Mouse (Mus musculus) lung, embryonic 15.5 days (tissue): ENCODE results near the gene Trove2. TPM values are rescaled to one million over a fixed set of nuclear protein-coding genes. Genes with fewer than 3 reads are reported as not detected.
"Not testable (repeated sequence)": the region's sequence is repeated elsewhere in the genome, so short reads cannot be mapped to it uniquely, and the experiment has no call there.

Experiments
- ATAC-seq: fragments of 200-750 bp; cut with Nextera tagmentation; 2 replicates; pipeline ENCODE4 v1.8.0; 2017; ENCODE audit warnings: moderate number of reproducible peaks, borderline replicate concordance; ENCODE audit not compliant: low FRiP score, low TSS enrichment; ENCODE audit errors: extremely low read depth
- H3K27ac ChIP-seq: fragments of 300-500 bp; sonication (generic); 2 replicates; pipeline ENCODE4 v1.5.1; 2015; ENCODE audit warnings: moderate library complexity, mild to moderate bottlenecking, inconsistent platforms
- H3K27me3 ChIP-seq: fragments of 300-500 bp; sonication (generic); 2 replicates; pipeline ENCODE4 v1.6.1; 2015; ENCODE audit warnings: inconsistent platforms
- H3K36me3 ChIP-seq: fragments of 300-500 bp; sonication (generic); 2 replicates; pipeline ENCODE4 v1.6.1; 2015; ENCODE audit warnings: inconsistent platforms
- H3K4me1 ChIP-seq: fragments of 300-500 bp; sonication (generic); 2 replicates; pipeline ENCODE4 v1.6.1; 2015; ENCODE audit warnings: inconsistent platforms
- H3K4me2 ChIP-seq: fragments of 300-500 bp; sonication (generic); 2 replicates; pipeline ENCODE4 v1.6.1; 2015; ENCODE audit warnings: inconsistent platforms, mild to moderate bottlenecking, moderate library complexity
- H3K4me3 ChIP-seq: fragments of 300-500 bp; sonication (generic); 2 replicates; pipeline ENCODE4 v1.5.1; 2015; ENCODE audit warnings: mild to moderate bottlenecking, inconsistent platforms
- H3K9ac ChIP-seq: fragments of 300-500 bp; sonication (generic); 2 replicates; pipeline ENCODE4 v1.6.1; 2015; ENCODE audit warnings: inconsistent platforms
- H3K9me3 ChIP-seq: fragments of 300-500 bp; sonication (generic); 2 replicates; pipeline ENCODE4 v1.6.1; 2016; ENCODE audit warnings: inconsistent platforms
- WGBS: fragments of 180-500 bp; shearing (Covaris S2); methylation state at CpG from one replicate; pipeline ENCODE4 v1.1.7; 2015; 5-methylcytosine and 5-hydroxymethylcytosine counted together
- polyA plus RNA-seq: library from polyadenylated mRNA; unstranded; fragments of >200 nt; fragmentation: Nextera tagmentation; extraction: Ambion mirVana; gene quantifications from 2 replicates; pipeline ENCODE4 v1.2.1, GENCODE M21; 2015

Gene Trove2
- polyA plus RNA-seq, 1 experiment from 2014 or later, result 19.8 TPM

DNA sequence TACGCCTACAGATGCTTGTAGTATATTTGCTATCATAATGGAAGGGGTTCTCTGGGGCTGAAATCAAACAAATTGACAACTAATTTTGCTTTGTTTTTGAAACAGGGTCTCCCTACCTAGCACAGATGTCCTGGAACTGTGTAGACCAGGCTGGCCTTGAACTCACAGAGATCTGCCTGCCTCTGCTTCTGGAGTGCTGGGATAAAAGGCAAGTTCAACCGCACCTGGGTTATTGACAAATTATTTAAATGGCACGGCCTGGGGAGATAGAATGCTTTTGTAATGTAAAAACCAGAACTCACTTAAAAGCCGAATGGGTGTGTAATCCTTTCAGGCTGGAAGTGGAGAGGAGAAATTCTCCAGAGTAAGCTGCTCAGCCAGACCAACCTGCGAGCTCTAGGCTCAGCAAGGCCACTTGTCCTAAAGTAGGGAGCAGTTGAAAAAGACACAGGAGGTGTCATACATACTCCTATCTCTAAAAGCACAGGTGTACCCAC is 42.9 kb downstream of the Trove2 start:
- no peaks in the 10 kb centered on the region for H3K9me3 ChIP-seq
- H3K9ac ChIP-seq, result no peak overlapping the region
- no peak overlapping the region for H3K4me3 ChIP-seq
- H3K4me2 ChIP-seq, result no peak overlapping the region
- no peak for ATAC-seq
- no peaks in the 10 kb centered on the region for H3K36me3 ChIP-seq
- WGBS, result 79% methylated on average over 5 of the region's 5 CpGs
- H3K27ac ChIP-seq, result no peak overlapping the region
- no peaks in the 10 kb centered on the region for H3K4me1 ChIP-seq
- no peaks in the 10 kb centered on the region for H3K27me3 ChIP-seq

GRCm38 (mm10) chr1:143731691-143732090 is 45.2 kb downstream of the Trove2 start:
- WGBS, result 69% methylated on average over 4 of the region's 4 CpGs
- no peak for ATAC-seq

GRCm38 (mm10) chr1:143730899-143731298 is 46.0 kb downstream of the Trove2 start:
- Histone ChIP-seq H3K4me1 (no peaks in the 10 kb centered on the region), H3K36me3 (no peaks in the 10 kb centered on the region), H3K27me3 (no peaks in the 10 kb centered on the region), H3K4me2 (no peak overlapping the region), H3K9ac (no peak overlapping the region), H3K4me3 (no peak overlapping the region), H3K9me3 (no peaks in the 10 kb centered on the region), H3K27ac (no peak overlapping the region)
- WGBS, result 78% methylated on average over 2 of the region's 2 CpGs
- no peak for ATAC-seq

More at GRCm38 (mm10) chr1:143731691-143732090, 45.2 kb downstream of the Trove2 start:
- Histone ChIP-seq H3K4me2 (no peak overlapping the region), H3K9me3 (no peaks in the 10 kb centered on the region), H3K27me3 (no peaks in the 10 kb centered on the region), H3K4me3 (no peak overlapping the region), H3K4me1 (no peaks in the 10 kb centered on the region), H3K36me3 (no peaks in the 10 kb centered on the region), H3K27ac (no peak overlapping the region), H3K9ac (no peak overlapping the region)

DNA sequence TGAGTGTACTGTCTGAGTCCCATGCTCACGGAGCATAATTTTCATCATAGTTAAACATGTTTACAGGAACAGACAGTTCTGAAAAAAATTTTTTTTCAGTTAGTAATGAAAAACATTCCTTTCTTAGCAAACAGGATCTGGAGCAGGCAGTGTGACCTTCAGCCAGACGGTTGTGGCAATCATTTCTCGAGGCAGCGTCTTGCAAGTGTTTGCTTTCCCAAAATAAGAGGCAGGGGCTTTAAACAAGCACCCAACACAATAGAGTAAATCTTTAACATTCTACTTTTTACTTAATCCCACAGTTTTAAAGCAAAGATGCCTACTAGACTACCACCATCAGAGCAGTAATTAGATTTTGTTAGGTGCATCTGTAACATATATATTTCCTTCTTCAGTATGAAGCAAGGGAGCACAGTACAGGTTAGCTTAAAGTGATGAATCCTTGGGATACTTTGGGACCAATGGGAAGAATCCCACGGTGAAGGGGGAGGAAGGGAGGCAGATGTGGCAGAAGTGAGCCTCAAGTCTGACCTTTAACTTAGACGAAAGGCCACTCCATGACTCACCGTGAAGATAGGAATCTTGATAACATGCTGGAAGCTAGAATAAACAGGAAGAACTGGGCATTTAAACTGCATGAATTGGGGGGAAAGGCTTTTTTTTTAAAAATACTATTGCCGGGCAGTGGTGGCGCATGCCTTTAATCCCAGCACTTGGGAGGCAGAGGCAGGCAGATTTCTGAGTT is 49.0 kb downstream of the Trove2 start:
- Histone ChIP-seq H3K27ac (no peak overlapping the region), H3K9me3 (no peaks in the 10 kb centered on the region), H3K27me3 (no peaks in the 10 kb centered on the region), H3K36me3 (no peaks in the 10 kb centered on the region), H3K4me2 (no peak overlapping the region), H3K9ac (no peak overlapping the region), H3K4me3 (no peak overlapping the region), H3K4me1 (no peaks in the 10 kb centered on the region)
- WGBS, result 36% methylated on average over 9 of the region's 9 CpGs
- ATAC-seq, result no peak

- H3K27me3 ChIP-seq, result no peaks in the 10 kb centered on the region
- no peak for ATAC-seq
Observed at GRCm38 (mm10) chr1:143724456-143725064, 52.3 kb downstream of the Trove2 start.

DNA sequence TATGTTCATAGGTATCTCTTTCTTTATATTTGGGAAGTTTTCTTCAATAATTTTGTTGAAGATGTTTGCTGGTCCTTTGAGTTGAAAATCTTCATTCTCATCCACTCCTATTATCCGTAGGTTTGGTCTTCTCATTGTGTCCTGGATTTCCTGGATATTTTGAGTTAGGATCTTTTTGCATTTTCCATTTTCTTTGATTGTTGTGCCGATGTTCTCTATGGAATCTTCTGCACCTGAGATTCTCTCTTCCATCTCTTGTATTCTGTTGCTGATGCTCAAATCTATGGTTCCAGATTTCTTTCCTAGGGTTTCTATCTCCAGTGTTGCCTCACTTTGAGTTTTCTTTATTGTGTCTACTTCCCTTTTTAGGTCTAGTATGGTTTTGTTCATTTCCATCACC is 60.8 kb downstream of the Trove2 start, which contains the start of gene Glrx2:
TSS of gene Glrx2 (plus strand) at position 301 of the 400 bp plus-strand sequence.
- not testable (repeated sequence) for H3K27me3 ChIP-seq, H3K4me2 ChIP-seq, H3K4me1 ChIP-seq, ATAC-seq, H3K27ac ChIP-seq, H3K4me3 ChIP-seq, H3K9me3 ChIP-seq, H3K36me3 ChIP-seq, H3K9ac ChIP-seq
- no CpG with 5 or more reads among the region's 2 CpGs for WGBS

More at GRCm38 (mm10) chr1:143724456-143725064, 52.3 kb downstream of the Trove2 start:
- H3K9ac ChIP-seq, result no peak overlapping the region
- H3K4me3 ChIP-seq, result no peak overlapping the region
- no peaks in the 10 kb centered on the region for H3K4me1 ChIP-seq
- no peaks in the 10 kb centered on the region for H3K36me3 ChIP-seq
- WGBS, result 79% methylated on average over 5 of the region's 5 CpGs
- no peaks in the 10 kb centered on the region for H3K9me3 ChIP-seq
- H3K27ac ChIP-seq, result no peak overlapping the region
- no peak overlapping the region for H3K4me2 ChIP-seq

DNA sequence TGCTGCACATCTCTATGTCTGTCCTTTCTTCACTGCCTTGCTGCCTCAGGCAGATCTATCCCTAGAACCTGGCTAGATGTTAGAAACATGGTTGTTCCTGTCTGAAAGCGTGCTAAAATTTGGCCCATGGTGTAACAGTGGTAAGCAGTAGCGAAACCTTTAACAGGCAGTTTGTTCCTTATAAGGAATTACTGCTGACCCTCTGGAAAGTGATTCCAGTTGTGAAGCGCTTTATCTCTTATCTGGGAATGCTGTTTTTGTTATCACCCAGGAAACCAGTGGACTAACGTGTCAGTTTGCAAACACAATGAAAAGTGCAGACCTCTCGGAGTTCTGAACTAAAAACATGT is 66.3 kb downstream of the Trove2 start:
- Histone ChIP-seq H3K36me3 (no peaks in the 10 kb centered on the region), H3K4me3 (no peak overlapping the region), H3K27me3 (no peaks in the 10 kb centered on the region), H3K4me1 (no peaks in the 10 kb centered on the region), H3K9ac (no peak overlapping the region), H3K4me2 (no peak overlapping the region), H3K27ac (no peak overlapping the region), H3K9me3 (no peaks in the 10 kb centered on the region)
- no peak for ATAC-seq
- 39% methylated on average over 5 of the region's 5 CpGs for WGBS

DNA sequence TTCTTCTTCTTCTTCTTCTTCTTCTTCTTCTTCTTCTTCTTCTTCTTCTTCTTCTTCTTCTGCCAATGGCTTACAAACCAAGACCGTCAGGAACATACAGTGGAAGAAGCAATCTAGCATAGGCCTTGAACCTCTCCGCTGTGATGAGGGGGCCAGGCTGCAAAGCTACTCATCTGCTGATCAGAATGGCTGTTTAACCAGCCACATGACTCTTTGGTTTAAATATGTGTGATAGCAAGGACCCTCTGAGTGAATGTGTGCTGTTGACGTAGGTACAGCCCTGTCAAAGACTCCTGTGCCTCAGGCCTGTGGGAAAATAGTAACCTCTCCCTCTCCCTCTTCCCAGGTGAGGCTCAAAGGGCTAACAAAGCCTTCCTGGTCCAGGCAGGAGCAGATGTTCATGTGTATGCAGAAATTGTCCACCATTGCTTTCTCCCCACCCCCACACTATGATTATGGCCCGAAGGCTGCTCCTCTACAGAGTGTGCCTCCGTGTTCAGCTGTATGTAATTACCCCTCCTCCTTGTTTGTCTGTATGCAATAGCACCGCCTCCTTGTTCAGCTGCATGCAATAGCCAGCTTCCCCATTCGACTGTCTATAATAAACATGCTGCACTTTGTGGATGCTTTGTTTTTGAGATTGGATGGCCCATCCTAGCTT is 66.8 kb downstream of the Trove2 start:
- Histone ChIP-seq H3K27me3 (no peaks in the 10 kb centered on the region), H3K9me3 (no peaks in the 10 kb centered on the region), H3K27ac (no peak overlapping the region), H3K4me1 (no peaks in the 10 kb centered on the region), H3K36me3 (no peaks in the 10 kb centered on the region), H3K4me3 (no peak overlapping the region), H3K4me2 (no peak overlapping the region), H3K9ac (no peak overlapping the region)
- WGBS, result 65% methylated on average over 7 of the region's 7 CpGs
- ATAC-seq, result no peak

DNA sequence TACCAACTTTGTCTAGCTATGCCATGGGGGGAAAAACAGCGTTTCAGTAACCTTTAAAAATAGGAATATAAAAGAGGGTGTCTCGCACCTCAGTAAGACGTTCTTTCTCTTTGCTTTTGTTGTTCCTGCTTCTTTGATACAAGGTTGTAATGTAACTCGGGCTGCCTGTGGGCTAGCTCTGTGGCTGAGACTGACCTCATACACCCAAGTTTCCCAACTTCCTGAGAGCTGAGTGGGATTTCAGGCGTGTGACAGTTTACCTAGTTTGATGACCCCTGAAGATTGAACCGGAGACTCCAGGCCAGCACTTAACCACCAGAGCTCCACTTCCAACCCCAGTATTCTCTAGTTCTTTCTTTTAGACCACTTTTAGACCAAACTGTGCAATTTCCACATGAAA is 68.5 kb downstream of the Trove2 start:
- WGBS, result 64% methylated on average over 6 of the region's 6 CpGs
- H3K4me2 ChIP-seq, result no peak overlapping the region
- no peaks in the 10 kb centered on the region for H3K36me3 ChIP-seq
- ATAC-seq, result no peak
- no peak overlapping the region for H3K27ac ChIP-seq
- no peak overlapping the region for H3K9ac ChIP-seq
- no peaks in the 10 kb centered on the region for H3K27me3 ChIP-seq
- H3K4me1 ChIP-seq, result no peaks in the 10 kb centered on the region
- H3K9me3 ChIP-seq, result no peaks in the 10 kb centered on the region
- no peak overlapping the region for H3K4me3 ChIP-seq

- no peak for ATAC-seq
- Histone ChIP-seq H3K4me3 (no peak overlapping the region), H3K4me1 (no peaks in the 10 kb centered on the region), H3K27ac (no peak overlapping the region), H3K9me3 (no peaks in the 10 kb centered on the region), H3K36me3 (no peaks in the 10 kb centered on the region), H3K4me2 (no peak overlapping the region), H3K9ac (no peak overlapping the region), H3K27me3 (no peaks in the 10 kb centered on the region)
- WGBS, result 53% methylated on average over 4 of the region's 4 CpGs
Observed at GRCm38 (mm10) chr1:143707006-143707405, 69.9 kb downstream of the Trove2 start.

DNA sequence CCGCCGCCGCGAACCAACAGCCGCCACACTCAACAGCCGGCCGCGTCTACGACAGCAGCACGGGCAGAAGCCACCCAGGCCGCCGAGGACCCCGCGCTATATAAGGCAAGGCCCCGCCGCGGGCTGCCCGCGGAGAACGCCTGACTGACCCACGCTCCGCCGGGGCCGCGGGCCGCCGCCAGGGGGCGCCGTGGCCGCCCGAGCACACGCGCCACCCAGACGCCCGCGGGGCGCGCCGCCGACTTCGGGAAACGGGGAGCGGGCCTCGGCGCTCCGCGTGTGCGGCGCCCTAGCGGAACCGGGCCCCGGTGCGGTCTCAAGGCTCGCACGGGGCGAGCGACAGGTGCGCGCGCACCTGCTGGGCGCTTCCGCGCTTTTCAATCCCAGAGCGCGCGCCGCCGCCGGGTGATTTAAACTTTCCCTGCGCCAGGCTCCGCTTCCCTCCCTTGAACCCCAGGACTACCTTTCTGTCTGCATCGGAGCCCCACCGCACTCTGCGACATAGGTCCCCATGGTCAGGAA is 74.1 kb downstream of the Trove2 start, which contains the start of gene Cdc73:
TSS of gene Cdc73 (minus strand) at position 153 of the 522 bp plus-strand sequence.
- peak; percentile 99 for ATAC-seq
- H3K27ac ChIP-seq, result peak within 1 kb of the TSS; percentile 96
- H3K4me1 ChIP-seq, result no peaks in the 10 kb centered on the region
- peak within 1 kb of the TSS; percentile 85 for H3K4me3 ChIP-seq
- H3K36me3 ChIP-seq, result peaks cover 6% of the 10 kb centered on the region; the same call in 1 of the 2 replicates
- peak within 1 kb of the TSS; percentile 79 for H3K4me2 ChIP-seq
- H3K9ac ChIP-seq, result peak within 1 kb of the TSS; percentile 92
- H3K27me3 ChIP-seq, result no peaks in the 10 kb centered on the region
- no peaks in the 10 kb centered on the region for H3K9me3 ChIP-seq
- WGBS, result under 1% methylated on average over 57 of the region's 74 CpGs
